Mouse (Mus musculus) testis, adult 2 months (tissue): ENCODE results near the gene Mdm2. TPM values are rescaled to one million over a fixed set of nuclear protein-coding genes. Genes with fewer than 3 reads are reported as not detected.

Experiments used
- H3K27ac ChIP-seq: fragments of 200-500 bp; 2 replicates; pipeline ENCODE4 v1.5.1; 2012; ENCODE audit warnings: low read depth, low read length; ENCODE audit not compliant: control insufficient read depth, insufficient read depth
- H3K27me3 ChIP-seq: fragments of 200-500 bp; 2 replicates; pipeline ENCODE4 v1.6.1; 2012; ENCODE audit warnings: mild to moderate bottlenecking, low read length, moderate library complexity; ENCODE audit not compliant: control insufficient read depth, insufficient read depth
- H3K36me3 ChIP-seq: fragments of 200-500 bp; 2 replicates; pipeline ENCODE4 v1.6.1; 2012; ENCODE audit warnings: mild to moderate bottlenecking, low read length; ENCODE audit not compliant: control insufficient read depth, insufficient read depth
- H3K4me1 ChIP-seq: fragments of 200-500 bp; 2 replicates; pipeline ENCODE4 v1.6.1; 2012; ENCODE audit warnings: low read length; ENCODE audit not compliant: control insufficient read depth, insufficient read depth
- H3K4me3 ChIP-seq: fragments of 200-500 bp; 2 replicates; pipeline ENCODE4 v1.5.1; 2012; ENCODE audit warnings: low read depth, mild to moderate bottlenecking, low read length, moderate library complexity, mixed read lengths; ENCODE audit not compliant: control insufficient read depth
- CTCF ChIP-seq: fragments of 200-500 bp; IDR thresholded peaks from 2 replicates; pipeline ENCODE4 v1.5.1; 2012; ENCODE audit warnings: low read depth, mild to moderate bottlenecking, inconsistent platforms, low read length, moderate library complexity; ENCODE audit not compliant: control insufficient read depth, insufficient read depth, insufficient replicate concordance
- POLR2A ChIP-seq: fragments of 200-500 bp; IDR thresholded peaks from 2 replicates; pipeline ENCODE4 v1.6.1; 2012; ENCODE audit warnings: low read depth, mild to moderate bottlenecking, inconsistent platforms, low read length, moderate library complexity; ENCODE audit not compliant: control insufficient read depth
- polyA plus RNA-seq: library from polyadenylated mRNA; depleted of rRNA; stranded (reverse); fragments of >200 nt; gene quantifications from 2 replicates; pipeline ENCODE4 v1.2.3, GENCODE M21; 2012

The Mdm2 gene
- polyA plus RNA-seq, 1 experiment, result 99.3 TPM

DNA sequence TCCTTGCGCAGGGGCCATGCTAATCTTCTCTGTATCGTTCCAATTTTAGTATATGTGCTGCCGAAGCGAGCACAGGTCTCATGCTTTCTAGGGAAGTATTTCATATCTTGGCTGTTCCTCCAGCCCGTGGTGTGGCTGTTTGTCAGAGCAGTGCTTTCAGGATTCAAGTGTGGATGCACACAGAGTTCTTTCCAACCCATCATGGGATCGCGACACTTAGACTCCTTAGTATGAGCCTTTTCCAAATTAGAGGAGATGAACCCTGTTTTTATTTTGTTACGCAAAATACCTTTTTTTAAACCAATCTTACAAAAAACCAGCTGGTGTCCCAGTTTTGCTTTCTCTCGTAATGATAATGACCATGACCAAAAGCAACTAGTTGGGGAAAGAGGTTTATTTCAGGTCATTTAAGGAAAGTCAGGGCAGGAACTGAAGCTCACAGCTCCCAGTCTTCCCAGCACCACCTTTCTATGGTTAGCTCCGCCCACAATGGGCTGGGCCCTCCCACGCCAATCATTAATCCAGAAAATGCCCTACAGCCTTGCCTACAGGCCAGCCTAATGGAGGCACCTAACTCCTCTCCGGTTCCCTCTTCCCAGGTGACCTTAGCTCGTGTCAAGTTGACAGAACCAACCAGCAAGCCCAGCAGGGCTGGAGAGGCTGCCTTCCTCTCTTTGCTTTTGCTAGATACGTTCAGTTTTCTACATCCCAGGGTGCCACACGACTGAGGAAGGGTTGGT is 48.1 kb downstream of the Mdm2 start:
- TF ChIP-seq POLR2A (no peak), CTCF (no peak)
- peaks cover 16% of the 10 kb centered on the region for H3K4me1 ChIP-seq
- H3K27ac ChIP-seq, result no peak overlapping the region
- no peak overlapping the region; the same call in 1 of the 2 replicates for H3K4me3 ChIP-seq
- no peaks in the 10 kb centered on the region for H3K27me3 ChIP-seq
- no peaks in the 10 kb centered on the region for H3K36me3 ChIP-seq

DNA sequence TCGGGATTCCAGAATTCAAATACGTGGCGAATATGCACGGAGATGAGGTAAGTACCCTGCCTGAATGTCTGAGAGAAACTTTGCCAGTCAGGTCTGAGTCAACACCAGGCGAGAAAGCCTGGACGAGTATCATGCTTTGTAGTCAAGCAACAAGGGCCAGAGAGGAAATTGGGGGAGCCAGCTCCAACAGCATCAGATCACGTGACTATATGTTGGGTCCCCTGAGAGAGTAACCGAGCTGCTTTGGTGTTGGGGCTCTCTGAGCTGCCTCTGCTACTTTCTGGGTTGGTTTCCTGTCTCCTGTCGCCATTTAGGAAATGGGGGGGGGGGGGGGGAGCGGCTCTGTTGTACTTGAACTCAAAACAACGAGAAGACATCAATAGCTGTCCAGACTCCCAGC is 50.7 kb downstream of the Mdm2 start:
- Histone ChIP-seq H3K4me3 (no peak overlapping the region), H3K27ac (no peak overlapping the region), H3K36me3 (no peaks in the 10 kb centered on the region), H3K4me1 (peaks cover 16% of the 10 kb centered on the region), H3K27me3 (no peaks in the 10 kb centered on the region)
- TF ChIP-seq CTCF, result no peak

DNA sequence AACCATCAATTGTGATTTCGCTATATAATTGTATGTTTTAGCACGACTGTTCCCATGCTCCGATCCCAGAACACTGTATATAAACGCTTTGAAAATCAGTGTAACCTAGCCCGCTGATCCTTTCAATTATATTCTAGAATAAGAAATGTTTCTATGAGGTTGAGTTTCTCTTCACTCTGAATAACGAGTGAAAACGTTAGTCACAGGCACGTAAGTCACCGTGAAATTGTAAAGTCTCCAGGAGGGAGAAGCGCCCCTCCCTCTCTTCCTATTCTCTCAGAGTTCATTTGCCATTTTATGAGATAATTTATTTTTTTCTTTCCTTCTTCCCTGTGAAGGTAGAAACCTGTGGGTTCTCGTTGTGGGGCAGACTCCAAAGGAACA is 51.1 kb downstream of the Mdm2 start:
- H3K4me1 ChIP-seq, result peaks cover 14% of the 10 kb centered on the region
- H3K36me3 ChIP-seq, result no peaks in the 10 kb centered on the region
- H3K27me3 ChIP-seq, result no peaks in the 10 kb centered on the region
- H3K27ac ChIP-seq, result no peak overlapping the region
- no peak for TF ChIP-seq CTCF
- TF ChIP-seq POLR2A, result no peak
- no peak overlapping the region for H3K4me3 ChIP-seq

DNA sequence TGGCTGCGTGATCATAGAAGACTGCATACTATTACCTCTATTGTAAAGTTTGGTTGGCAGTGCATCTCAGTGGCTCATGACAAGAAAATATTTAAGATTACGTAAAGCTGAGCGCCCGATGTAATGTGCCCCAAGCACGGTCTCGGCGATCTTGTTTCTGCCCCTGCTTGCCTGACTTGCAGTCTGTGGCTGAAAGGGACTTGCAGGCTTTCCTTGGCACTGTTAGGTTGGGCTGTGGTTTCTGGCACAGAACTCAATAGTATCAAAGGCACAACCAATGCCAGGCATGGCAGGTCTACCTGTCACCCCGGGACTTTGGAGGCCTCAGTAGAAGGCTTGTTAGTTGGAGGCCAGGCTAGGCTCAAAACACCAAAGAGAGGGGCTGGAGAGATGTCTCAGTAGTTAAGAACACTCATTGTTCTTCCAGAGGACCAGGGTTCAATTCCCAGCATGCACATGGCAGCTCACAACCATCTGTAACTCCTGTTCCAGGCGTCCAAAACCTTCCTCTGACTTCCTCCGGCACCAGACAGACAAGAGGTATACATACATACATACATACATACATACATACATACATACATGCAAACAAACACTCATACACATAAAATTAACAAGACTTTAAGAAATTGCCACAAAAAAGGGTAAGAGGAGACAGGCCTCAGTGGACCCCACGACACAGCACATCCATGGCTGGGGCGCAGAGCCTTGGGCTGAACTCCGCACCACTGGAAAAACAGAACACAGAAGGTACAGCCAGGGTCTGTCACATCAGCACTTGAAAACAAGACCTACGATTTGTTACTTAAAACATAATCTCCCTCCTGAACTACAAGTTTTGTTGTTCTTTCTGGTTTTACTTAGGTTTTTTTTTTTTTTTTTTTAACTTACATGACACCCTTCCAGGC is 51.8 kb downstream of the Mdm2 start:
- Histone ChIP-seq H3K27ac (no peak overlapping the region), H3K4me3 (no peak overlapping the region), H3K36me3 (no peaks in the 10 kb centered on the region), H3K4me1 (peaks cover 11% of the 10 kb centered on the region), H3K27me3 (no peaks in the 10 kb centered on the region)
- no peak for TF ChIP-seq CTCF
- no peak for TF ChIP-seq POLR2A

DNA sequence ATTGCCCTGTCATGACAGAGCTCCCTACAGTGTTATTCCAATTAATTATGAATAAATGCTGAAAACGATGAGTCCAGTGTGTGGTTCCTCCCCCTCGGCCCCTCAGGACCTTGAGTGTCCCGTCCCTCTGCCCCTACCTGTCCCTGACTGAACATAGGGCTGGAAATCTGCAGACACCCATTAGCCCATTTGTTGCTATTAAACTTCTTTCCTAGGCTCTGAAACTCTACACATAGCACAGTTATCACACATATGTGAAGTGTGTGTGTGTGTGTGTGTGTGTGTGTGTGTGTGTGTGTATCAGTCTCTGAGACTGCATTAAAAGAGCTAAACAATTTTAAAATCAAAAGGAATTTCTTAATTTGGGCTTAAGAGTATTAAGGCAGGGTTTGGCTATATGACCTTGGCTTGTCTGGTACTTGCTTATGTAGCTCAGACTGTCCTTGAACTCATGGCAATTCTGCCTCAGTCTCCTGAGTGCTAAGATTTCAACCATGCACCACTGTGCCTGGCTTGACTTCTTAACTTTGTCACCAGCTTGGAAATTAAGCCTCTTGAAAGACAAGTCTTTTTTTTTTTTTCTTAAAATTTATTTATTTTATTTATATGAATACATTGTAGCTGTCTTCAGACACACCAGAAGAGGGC is 52.8 kb downstream of the Mdm2 start:
- H3K27ac ChIP-seq, result no peak overlapping the region
- no peaks in the 10 kb centered on the region for H3K36me3 ChIP-seq
- H3K4me1 ChIP-seq, result peaks cover 2% of the 10 kb centered on the region
- no peak overlapping the region for H3K4me3 ChIP-seq
- TF ChIP-seq CTCF, result no peak
- TF ChIP-seq POLR2A, result no peak
- no peaks in the 10 kb centered on the region for H3K27me3 ChIP-seq

DNA sequence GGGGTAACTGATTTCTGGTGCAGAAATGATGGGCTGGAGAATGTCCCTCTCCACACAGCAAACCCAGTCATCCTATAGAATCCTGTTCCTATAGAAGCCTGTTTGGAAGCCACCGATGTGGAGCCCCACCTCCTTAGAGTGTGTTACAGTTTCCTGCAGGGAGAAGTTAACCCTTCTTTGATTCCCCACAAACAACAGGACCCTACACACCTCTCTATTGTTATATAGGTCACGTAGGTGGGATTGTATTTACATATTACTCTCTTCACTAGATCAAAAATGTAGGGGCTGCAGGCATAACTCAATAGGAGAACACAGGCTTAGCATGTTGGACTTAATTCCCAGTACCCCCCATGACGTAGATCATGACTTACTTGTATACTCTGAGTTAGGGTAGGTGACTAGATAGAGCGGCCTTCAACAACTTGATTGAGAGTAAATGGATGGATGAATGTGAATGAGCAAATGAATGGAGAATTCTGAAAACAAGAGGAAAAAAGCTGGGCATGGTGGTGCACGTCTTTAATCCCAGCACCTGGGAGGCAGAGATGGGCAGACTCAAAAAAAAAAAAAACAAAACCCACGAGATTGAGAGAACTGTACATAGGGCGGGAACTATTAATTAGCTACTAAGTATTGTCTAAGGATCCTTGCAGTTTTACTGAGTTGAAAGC is 53.4 kb downstream of the Mdm2 start:
- Histone ChIP-seq H3K36me3 (no peaks in the 10 kb centered on the region), H3K4me3 (no peak overlapping the region), H3K27ac (no peak overlapping the region), H3K27me3 (no peaks in the 10 kb centered on the region), H3K4me1 (no peaks in the 10 kb centered on the region)
- TF ChIP-seq POLR2A, result no peak
- TF ChIP-seq CTCF, result no peak

DNA sequence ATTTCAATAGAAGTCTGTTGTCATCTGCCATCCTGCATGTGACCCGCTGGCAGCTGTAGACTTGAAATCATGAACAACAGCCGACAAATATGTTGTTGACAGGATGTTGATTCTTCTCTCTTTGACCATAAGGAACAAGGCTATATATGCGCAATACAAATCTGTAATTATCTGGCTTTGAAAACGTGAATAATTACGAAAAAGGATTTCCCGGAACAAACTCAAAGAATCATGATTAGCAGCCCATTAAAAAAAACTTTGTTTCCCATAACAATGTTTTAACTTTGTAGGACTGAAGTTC is 53.9 kb downstream of the Mdm2 start:
- Histone ChIP-seq H3K27ac (no peak overlapping the region), H3K4me1 (no peaks in the 10 kb centered on the region), H3K27me3 (no peaks in the 10 kb centered on the region), H3K36me3 (no peaks in the 10 kb centered on the region), H3K4me3 (no peak overlapping the region)
- TF ChIP-seq POLR2A (no peak), CTCF (no peak)
